Mouse (Mus musculus) MN1 (cell line): ENCODE results near the gene Vsir.
A peak's percentile ranks its signal among the peaks of the same experiment; 100 is the strongest.

ENCODE experiments used
- DNase-seq: peaks from one replicate; pipeline ENCODE4 v3.0.0-alpha.2; 2016; ENCODE audit warnings: low spot score

The Vsir gene

GRCm38 (mm10) chr10:60388332-60388731, 41.7 kb downstream of the Vsir start:
- DNase-seq, result no peak

- DNase-seq, result no peak
Observed at GRCm38 (mm10) chr10:60389447-60389865, 42.8 kb downstream of the Vsir start.

GRCm38 (mm10) chr10:60390177-60390903, 43.7 kb downstream of the Vsir start:
- no peak for DNase-seq

DNA sequence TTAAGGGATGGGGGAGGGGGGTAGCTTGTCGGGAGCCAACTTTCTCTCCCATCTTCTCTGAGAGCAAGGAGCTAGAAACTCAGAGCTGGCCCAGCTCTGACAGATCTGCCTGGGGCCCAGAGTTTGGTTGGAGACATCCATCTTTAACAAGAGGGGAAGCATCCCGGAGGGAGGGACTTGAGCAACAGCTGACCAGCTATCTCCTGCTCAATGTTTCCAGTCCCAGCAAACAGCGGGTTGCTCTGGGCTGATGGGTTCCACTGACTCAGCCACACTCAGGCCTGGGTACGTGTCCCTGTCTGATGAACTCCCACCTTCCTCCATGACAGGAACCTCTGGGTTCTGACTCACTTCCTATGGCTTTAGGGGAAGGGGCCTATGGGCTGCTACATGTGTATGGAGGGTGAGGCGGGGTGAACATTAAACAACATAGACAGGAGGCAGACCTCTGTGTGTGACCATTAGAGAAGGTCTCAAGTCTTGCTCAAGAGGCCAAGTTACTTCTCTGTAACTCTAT, 44.3 kb downstream of the Vsir start:
- DNase-seq, result no peak

- DNase-seq, result no peak
Observed at GRCm38 (mm10) chr10:60391661-60392060, 45.0 kb downstream of the Vsir start.

GRCm38 (mm10) chr10:60394936-60395335, 48.3 kb downstream of the Vsir start:
- no peak for DNase-seq

DNA sequence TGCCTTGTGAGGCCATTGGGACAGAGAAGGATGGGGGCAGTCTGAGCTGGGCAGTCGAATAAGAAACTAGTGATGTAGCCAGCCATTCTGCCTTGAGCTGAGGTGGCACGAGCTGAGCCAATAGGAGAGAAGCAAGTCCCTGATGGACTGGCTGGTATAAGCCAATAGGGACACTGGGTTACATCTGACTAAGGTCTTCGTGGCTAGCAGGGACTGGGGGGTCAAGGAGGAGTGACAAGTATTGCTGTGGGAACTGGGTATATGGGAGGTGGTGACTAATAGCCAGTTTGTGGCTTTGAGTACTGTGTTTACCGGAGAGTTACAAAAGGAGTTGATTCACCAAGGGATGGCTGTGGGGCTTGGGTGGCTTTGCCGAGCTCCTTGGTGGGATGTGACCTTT, 49.0 kb downstream of the Vsir start:
- no peak for DNase-seq

DNA sequence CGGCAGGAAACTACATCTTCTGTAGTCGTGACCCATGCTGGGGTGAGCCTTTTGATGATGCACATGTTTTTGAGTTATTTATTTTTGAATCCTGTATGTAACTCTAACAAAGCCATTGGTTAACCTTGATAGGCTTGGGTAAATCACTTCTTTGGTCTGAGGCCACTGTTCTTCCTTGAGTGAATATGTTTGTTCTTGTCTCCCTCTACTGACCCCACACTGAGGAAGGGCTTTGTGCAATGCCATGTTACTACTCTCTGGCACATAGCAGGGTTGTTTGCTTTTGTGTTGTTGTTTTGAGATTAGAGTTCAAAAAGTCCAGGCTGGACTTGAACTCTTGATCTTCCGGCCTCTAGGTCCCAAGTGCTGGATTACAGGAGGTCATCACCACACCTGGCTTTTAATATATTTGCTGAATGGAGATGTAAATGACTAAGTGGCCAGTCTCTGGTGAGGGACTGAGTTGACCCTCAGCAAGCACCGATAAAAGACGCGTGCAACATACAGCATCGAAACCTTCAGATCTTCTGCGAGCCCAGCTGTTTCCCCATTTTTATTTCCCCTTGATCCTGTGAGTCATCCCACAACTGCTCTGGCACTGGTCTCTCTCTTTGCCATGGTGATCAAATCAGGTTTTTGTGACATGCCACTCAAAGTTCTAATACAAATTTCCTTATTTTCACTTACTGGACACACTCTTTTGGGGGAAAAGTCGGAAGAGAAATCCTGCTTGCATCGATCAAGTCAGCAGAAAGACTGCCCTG, 51.6 kb downstream of the Vsir start:
- no peak for DNase-seq

DNA sequence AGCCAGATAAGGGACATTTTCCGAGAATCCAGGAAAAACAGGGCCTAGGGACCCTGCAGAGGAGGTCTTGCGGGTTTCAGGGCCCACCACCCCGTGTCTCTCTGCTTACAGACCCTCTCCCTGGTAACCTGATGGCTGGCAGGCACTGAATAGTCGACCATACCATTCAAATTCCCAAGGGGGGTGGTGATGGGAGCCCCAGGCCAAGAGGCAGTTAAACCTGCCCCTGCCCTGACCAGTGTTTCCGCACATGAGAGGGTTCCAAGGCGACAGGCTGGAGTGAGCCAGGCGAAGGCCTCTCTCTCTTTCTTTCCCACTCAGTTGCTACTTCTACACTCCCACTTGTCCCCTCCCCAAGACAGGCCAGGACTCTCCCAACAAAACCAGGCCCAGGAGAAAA, 52.8 kb downstream of the Vsir start, which contains the start of gene Gm17455:
TSS of gene Gm17455 (plus strand) at position 278 of the 400 bp plus-strand sequence.
- no peak for DNase-seq

DNA sequence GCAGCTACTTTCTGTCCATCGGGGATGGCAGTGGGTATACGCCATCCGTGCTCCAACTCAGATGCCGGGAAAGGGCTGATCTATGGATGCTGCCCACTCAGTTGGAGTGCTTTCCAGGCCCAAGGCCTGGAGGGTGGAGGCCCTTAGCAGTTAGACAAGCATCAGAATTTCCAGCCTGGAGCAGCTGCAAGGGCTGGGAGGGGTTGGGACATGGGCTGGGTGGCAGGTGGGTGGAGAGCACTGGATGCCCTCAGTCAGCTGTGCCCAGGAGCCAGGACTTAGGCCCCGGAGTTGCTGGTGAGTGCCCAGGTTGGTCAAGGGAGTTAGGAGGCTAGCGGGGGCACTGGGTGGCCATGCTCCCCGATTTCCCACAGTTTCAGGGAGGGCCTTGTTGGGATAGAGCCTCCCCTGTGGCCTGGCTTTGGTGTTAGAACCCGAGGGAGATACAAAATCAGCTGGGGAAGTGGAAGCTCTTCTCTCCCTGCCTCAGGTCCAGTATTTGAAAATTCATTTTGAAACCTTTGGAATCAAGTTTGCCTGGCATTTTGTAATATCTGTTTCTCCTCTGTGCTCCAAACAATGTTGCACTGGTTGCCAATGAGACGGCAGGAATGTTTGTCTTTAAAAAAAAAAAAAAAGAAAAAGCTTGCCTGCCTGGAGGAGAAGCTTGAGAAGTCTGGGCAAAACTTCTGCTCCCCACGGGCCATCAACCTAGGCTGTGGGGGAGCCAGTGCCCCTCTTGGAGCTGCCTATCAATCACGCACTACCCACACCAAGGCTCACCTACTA, 54.0 kb downstream of the Vsir start:
- no peak for DNase-seq

DNA sequence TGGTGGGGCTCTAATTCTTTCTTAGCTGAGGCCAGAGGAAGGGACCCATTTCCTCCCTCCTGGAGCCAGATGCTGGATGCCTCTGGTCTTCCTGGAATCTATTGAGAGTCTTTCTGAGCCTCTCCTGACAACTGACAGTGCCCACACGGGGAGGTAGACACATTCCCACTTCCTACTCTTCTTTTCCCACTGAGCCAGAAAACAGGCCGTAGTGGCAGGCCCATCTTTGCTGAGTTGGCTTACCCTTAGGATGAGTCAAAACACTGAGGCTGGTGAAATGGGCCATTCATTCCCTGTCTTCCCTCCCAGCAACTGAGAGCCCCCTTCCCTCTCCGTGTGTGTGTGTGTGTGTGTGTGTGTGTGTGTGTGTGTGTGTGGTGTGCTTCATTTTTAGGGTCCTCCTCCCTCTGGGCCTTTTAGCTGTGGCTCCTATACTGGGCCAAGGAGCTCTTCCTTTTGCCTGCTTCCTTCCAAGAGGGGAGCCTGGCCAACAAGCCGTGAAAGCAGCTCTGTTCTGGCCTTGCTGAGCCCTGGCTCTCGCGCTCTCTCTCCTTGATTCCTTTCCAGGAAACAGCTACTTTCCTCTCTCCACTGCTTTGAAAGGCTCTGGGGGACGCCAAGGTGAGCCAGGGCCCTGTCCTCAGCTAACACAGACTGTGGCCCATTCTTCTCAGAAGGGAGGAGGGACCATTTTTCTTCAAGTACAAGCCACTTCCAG, 59.0 kb downstream of the Vsir start:
- no peak for DNase-seq

GRCm38 (mm10) chr10:60407831-60408230, 61.2 kb downstream of the Vsir start:
- peak; percentile 67 for DNase-seq

DNA sequence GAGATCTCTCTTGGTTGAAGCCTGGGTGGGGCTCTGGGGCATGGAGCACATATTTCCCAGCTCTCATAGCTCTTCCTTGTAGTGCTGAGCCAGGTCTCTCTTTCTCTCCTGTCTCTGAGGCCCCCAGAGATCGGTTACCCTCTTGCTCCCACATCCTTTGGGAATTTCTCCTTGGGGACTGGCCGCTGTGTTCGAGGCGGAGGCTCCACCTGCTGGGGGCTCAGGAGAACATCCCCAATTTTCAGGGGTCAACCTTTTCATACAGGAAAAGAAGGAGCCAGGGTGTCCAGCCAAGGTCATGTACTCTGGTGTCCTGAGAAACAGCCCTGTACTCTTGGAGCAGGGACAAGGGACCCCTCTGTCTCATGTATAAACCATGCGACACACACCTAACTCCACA, 65.1 kb downstream of the Vsir start:
- DNase-seq, result peak; percentile 30

DNA sequence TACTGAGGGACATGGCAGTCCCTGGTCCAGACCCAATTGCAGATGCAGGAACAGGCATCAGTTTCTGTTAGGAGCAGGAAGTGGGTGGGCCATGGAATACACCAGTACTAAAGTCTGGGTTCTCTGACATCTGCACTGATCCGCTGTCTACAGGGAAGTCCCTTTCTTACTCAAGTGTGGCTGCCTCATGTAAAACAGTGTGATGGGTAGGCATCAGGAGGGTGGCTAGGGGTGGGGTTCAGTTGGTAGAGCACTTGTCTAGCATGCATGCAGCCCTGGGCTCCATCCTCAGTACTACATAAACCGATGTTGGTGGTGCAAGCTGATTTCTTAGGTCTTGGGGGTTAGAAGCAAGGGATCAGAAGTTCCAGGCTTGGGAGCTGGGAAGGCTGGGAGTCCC, 67.1 kb downstream of the Vsir start:
- DNase-seq, result no peak

- no peak for DNase-seq
Observed at GRCm38 (mm10) chr10:60417041-60417440, 70.4 kb downstream of the Vsir start.

GRCm38 (mm10) chr10:60418137-60418536, 71.5 kb downstream of the Vsir start:
- peak; percentile 68 for DNase-seq

GRCm38 (mm10) chr10:60419624-60420023, 73.0 kb downstream of the Vsir start:
- no peak for DNase-seq
